Mouse (Mus musculus) MEL-GATA-1-ER (cell line): Measurements from ENCODE around the gene Cpeb3.
"Not testable (repeated sequence)": the region's sequence is repeated elsewhere in the genome, so short reads cannot be mapped to it uniquely, and the experiment has no call there.

ENCODE experiments used
- DNase-seq: peaks from one replicate; pipeline ENCODE4 v3.0.0-alpha.2; 2012; ENCODE audit warnings: low read depth; ENCODE audit errors: extremely low read depth

The Cpeb3 gene

GRCm38 (mm10) chr19:37156770-37157336 is 51.5 kb downstream of the Cpeb3 start:
- no peak for DNase-seq

GRCm38 (mm10) chr19:37156040-37156439 is 52.4 kb downstream of the Cpeb3 start:
- no peak for DNase-seq

GRCm38 (mm10) chr19:37147145-37147544 is 61.3 kb downstream of the Cpeb3 start:
- peak; percentile 16 for DNase-seq

GRCm38 (mm10) chr19:37145846-37146245 is 62.6 kb downstream of the Cpeb3 start:
- DNase-seq: no peak

GRCm38 (mm10) chr19:37145401-37145800 is 63.0 kb downstream of the Cpeb3 start:
- no peak for DNase-seq

- DNase-seq: peak; percentile 6
Measured at GRCm38 (mm10) chr19:37141623-37142022, 66.8 kb downstream of the Cpeb3 start.

- DNase-seq: no peak
Measured at GRCm38 (mm10) chr19:37137133-37137532, 71.3 kb downstream of the Cpeb3 start.

- not testable (repeated sequence) for DNase-seq
Measured at GRCm38 (mm10) chr19:37135459-37135858, 72.9 kb downstream of the Cpeb3 start.

GRCm38 (mm10) chr19:37133666-37134065 is 74.7 kb downstream of the Cpeb3 start:
- no peak for DNase-seq

- DNase-seq: no peak
Measured at GRCm38 (mm10) chr19:37131660-37132059, 76.7 kb downstream of the Cpeb3 start.

GRCm38 (mm10) chr19:37128461-37128860 is 79.9 kb downstream of the Cpeb3 start:
- DNase-seq: no peak

- no peak for DNase-seq
Measured at GRCm38 (mm10) chr19:37127018-37127567, 81.3 kb downstream of the Cpeb3 start.

GRCm38 (mm10) chr19:37124961-37125360 is 83.4 kb downstream of the Cpeb3 start:
- no peak for DNase-seq

- DNase-seq: no peak
Measured at GRCm38 (mm10) chr19:37119281-37119680, 89.1 kb downstream of the Cpeb3 start.

GRCm38 (mm10) chr19:37115824-37116223 is 92.6 kb downstream of the Cpeb3 start:
- no peak for DNase-seq

GRCm38 (mm10) chr19:37115374-37115773 is 93.0 kb downstream of the Cpeb3 start:
- no peak for DNase-seq

- no peak for DNase-seq
Measured at GRCm38 (mm10) chr19:37111831-37112230, 96.6 kb downstream of the Cpeb3 start.

- no peak for DNase-seq
Measured at GRCm38 (mm10) chr19:37110494-37110893, 97.9 kb downstream of the Cpeb3 start.

GRCm38 (mm10) chr19:37109853-37110252 is 98.5 kb downstream of the Cpeb3 start:
- DNase-seq: no peak

- no peak for DNase-seq
Measured at GRCm38 (mm10) chr19:37100689-37101088, 107.7 kb downstream of the Cpeb3 start.

- DNase-seq: no peak
Measured at GRCm38 (mm10) chr19:37095666-37096330, 112.6 kb downstream of the Cpeb3 start.

GRCm38 (mm10) chr19:37093181-37093580 is 115.2 kb downstream of the Cpeb3 start:
- DNase-seq: no peak
